Mouse (Mus musculus): ENCODE results near the gene Atp2b1. TPM values are rescaled to one million over a fixed set of nuclear protein-coding genes. Genes with fewer than 3 reads are reported as not detected.

The Atp2b1 gene
- 425 and 431 TPM in 2 replicates for polyA plus RNA-seq (2015; fragmentation: Nextera tagmentation; extraction: Ambion mirVana)

GRCm38 (mm10) chr10:98913961-98914809 is at the start of gene Atp2b1:
Gene Atp2b1, plus strand, starts transcription at chr10:98914406.

Other genes starting within 250 kb of the Atp2b1 start
- gene Poc1b, start 192.6 kb downstream of the Atp2b1 start, polyA plus RNA-seq (2015; fragmentation: Nextera tagmentation; extraction: Ambion mirVana): 7.7 and 9.0 TPM in 2 replicates
- 2.7 and 2.9 TPM in 2 replicates for gene Galnt4, start 193.8 kb downstream of the Atp2b1 start, polyA plus RNA-seq (2015; fragmentation: Nextera tagmentation; extraction: Ambion mirVana)
- not detected in 2 replicates for gene Phxr2, start 211.9 kb downstream of the Atp2b1 start, polyA plus RNA-seq (2015; fragmentation: Nextera tagmentation; extraction: Ambion mirVana)

All from neural tube, postnatal 0 days (tissue).